Mouse (Mus musculus): ENCODE results near the gene Galm. TPM values are rescaled to one million over a fixed set of nuclear protein-coding genes. Genes with fewer than 3 reads are reported as not detected.
"Not testable (repeated sequence)": the region's sequence is repeated elsewhere in the genome, so short reads cannot be mapped to it uniquely, and the experiment has no call there.

Galm gene
- total RNA-seq, 2 experiments from 2014 or later, result 4.2 to 5.3 TPM

DNA sequence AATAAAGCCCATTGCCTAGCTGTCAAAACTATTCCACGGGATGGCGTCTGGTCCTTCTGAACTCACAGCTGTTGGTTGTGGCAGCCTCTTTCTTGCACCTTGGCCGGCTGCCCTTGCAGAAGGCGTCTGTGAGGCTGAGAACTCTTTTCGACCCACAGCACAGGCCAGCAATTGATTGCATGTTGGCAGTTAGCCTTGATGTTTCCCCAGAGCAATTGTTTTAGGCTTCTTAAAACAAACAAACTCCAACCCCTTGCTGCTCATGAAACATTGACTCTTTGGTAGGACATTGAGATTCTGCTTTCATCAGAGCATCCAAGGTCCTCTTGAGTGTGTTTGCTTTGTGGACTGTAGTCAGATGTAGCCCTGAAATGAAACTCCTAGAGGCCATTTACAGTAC, 33.2 kb downstream of the Galm start:
- peak; percentile 63 to 85 for DNase-seq (ENCODE audit: low spot score in 2 of 2)

DNA sequence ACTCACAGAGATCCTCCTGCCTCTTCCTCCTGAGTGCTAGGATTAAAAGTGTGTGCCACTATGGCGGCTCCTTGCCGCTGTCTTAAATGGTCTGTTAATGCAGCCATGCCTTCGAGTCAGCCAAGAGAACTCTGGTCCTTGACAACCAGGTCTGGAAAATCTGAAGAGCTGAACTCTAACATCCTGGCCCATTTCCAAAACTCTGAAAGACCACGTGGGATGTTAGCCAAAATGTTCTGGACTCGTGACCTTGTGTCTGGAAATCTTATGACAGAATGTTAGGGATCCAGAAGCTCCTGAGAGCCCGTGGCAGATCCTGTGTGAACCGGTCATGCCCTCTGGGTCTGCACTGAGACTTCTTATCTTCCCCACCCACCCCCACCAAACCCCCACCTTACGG, 36.7 kb downstream of the Galm start:
- no peak for DNase-seq (ENCODE audit: low spot score in 2 of 2)

DNA sequence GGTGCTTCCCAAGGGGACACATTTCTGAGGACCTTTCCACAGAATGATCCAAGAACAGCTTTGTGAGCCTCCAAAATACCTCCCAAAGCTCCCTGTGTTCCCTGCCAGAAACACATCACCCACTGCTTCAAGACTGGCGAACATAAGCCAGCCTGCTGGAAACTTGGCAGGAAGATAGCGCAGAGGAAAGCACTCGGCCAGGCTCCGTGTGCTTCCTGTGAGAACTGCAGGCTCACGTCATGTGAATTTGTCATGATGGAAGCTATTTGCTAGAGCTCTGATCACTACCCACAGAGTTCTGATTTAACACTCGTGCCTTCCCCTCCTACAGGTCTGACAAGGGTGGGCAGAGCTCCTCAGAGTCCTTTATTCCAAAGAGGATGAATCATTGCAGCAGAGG, 38.5 kb downstream of the Galm start:
- DNase-seq (ENCODE audit: low spot score in 2 of 2), result peak in 1 of 2 experiments; percentile 32

DNA sequence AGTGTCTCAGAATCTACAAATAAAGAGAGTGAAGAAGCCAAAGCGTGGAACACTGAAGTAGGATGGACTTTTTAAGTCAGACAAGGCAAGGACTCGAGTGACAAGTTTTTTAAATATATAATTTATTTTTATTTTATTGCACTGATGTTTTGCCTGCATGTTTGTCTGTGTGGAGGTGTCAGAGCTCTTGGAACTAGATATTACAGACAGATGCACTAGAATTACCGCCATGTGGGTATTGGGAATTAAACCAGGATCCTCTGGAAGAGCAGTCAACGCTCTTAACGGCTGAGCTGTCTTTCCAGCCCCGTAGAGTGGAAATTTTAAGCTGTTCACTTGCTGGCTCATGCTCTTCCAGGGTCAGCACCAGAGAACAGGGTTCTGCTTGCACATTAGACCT, 39.1 kb downstream of the Galm start:
- DNase-seq (ENCODE audit: low spot score in 2 of 2), result no peak

DNA sequence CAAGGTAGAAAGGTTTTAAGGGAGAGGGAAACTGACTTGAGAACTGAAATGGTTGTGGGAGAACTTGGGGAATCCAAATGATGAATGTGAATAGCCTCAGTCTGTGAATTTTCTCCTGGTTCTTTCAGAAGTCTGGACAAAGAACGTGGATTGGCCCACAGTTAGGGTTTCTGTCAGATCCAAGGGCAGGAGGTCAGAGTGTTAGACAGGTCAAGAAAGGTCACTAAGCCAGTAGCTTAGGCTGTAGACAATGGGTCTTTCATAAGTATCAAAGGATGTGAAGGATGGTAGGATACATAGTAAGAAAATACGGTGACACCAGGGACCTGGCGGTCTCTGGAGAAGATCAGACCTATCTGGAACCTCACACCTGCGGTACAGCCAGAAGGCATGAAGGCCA, 40.2 kb downstream of the Galm start:
- no peak for DNase-seq (ENCODE audit: low spot score in 2 of 2)

DNA sequence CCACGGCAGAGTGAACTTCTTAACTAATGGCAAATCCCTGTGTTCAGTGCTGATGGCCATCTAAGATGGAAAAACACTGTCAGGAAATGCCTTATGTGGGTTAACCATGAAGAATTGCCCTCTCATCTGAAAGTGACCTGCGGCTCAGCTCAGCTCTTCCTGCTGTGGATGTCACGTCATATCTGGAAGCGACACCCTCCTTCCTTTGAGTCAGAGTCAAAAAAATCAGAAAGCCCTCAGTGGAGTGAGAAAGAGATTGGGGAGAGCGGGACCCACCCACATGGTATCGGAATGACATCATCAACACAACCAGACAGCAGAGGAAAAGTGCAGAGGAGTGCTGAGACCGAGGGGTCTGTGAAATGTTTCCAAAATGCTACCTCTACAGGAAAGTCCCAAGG, 40.6 kb downstream of the Galm start:
- no peak for DNase-seq (ENCODE audit: low spot score in 2 of 2)

DNA sequence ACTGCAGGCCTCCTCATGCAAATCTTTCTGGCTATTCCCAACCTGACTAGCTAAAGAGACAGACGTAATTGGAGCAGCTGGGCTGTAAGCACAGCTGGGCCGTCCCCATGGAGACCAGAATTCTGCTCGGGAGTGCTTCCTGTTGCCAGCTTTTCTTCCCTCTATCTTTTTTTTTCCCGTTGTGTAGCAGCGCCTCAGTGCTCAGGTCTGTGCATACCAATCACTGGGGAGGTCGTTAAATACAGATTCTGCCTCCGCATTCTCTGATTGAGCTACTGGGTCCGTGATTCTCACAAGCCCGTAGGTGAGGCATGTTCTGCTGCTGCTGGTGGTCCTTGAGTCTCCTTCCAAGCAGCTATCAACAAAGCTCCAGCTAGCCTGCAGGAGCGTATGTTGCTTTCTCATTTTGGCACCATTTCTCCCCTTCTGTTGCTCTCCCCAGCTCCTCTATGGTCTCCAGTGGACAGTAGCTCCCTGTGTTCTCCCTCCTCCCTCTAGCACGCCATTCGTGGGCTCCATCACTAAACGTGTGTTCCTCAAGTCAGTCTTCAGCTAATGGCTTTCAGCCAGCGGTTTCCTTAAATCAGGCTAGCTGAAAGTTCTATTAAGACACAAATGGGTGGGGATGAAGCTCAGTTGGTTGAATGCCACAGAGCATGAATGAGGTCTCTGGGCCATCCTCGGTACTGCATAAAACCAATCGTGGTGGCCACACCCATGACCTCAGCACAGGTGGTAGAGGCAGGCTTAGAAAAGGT, 41.3 kb downstream of the Galm start:
- peak in 1 of 2 experiments; percentile 57 for DNase-seq (ENCODE audit: low spot score in 2 of 2)

DNA sequence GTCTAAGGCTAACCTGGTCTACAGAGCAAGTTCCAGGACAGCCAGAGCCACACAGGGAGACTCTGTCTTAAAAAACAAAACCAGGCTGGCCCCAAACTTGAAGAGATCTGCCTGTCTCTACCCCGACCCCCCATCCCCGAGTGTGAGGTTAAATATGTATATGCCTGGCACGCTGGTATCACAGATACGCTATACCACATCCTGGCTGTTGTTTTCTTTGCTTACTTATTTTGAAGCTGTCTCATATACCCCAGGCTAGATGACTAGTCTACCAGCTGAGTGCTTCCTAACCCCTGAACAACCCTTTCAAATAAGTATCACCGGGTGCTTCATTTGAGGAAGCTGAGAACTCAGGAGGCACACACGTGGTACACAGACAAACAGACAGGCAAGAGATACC, 42.5 kb downstream of the Galm start:
- no peak for DNase-seq (ENCODE audit: low spot score in 2 of 2)

DNA sequence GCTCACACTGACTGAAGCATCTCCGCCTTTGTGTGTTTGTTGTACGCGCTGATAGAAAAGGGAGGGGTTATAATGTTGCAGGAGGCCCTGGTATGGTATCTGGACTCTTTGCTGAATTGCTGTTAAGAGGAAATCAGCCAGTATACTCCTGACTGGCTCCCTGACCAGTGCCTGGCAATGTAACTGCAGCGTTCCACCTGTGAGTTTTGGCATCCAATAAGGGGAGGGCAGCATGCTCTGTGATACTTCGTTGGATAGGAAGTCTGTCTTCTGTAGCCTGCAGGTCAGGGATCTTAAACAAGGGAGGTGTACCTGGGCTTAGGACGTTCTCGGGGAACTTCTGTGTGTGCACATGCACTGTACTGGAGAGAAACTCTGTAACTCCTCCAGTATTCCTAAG, 43.7 kb downstream of the Galm start:
- no peak for DNase-seq (ENCODE audit: low spot score in 2 of 2)

DNA sequence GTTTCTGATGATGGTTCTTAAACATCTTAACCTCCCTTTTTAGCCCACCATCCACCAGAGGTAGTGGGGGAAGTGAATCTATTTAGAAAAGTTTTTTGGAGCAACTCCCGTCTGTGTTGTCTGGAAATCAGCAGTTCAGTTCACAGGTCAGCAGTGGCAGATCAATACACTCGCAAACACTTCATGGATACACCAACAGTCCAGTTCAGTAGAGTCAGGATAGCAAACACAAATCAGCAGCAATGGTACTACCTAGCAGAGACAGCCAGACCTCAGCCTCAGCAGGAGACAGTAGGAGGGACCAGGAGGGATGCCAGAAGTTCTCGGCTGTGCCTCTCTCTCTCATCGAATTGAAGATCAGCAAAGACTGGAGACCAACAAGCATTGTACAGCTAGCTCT, 44.7 kb downstream of the Galm start:
- DNase-seq (ENCODE audit: low spot score in 2 of 2), result no peak

DNA sequence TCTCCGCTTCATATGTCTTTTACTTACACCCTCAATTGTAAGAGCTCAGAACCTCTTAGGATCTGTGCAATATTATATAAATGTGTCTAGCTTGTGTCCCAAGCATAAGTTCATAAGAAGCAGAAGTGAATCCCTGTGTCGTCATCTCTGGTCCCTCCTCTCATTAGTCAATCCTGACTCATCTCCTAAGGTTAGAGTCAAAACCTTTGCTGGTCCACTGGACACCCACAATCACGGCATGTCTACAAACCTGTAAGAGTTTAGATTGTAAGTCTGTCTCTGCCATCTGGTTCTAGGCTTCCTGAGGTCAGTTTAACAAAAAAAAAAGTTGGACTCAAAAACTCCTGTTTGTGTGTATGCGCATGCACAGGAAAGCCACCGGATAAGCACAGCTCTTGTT, 45.5 kb downstream of the Galm start:
- DNase-seq (ENCODE audit: low spot score in 2 of 2), result no peak

DNA sequence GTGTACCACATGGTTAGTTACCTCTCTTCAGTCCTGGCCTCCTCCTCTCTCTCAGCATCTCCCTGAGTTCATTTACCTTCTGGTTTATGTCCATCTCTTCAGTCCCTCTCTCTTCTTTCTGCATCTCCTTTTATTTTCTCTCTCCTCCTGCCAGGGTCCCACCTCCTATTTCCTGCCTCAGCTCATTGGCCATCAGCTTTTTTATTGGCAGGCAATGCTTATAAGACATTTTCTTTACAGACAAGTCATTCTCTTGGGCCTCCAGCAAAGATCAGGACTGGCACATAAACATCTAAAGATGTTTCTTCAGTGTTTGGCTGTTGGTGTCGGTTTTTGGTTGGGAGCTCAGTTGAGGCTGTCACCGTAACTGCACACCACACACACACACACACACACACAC, 46.4 kb downstream of the Galm start:
- no peak for DNase-seq (ENCODE audit: low spot score in 2 of 2)

DNA sequence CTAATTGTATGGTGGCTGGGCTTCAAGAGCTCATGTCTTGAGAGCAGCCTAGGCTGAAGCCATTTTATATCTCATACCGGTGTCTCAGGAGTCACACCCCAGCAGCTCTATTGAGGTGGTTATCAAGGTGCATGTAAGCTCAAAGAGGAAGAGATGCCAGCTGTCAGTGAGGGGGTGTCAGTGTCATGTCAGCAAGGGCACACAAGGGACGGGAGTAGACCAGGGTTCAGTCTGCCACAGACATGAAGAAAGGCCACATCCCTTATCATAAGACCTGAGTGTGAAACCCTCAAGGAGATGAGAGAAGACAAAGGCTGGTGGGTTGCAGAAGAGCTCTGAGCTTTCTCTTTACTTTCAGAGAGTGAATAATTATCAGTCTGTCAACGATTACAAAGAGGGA, 46.9 kb downstream of the Galm start:
- DNase-seq (ENCODE audit: low spot score in 2 of 2), result no peak

DNA sequence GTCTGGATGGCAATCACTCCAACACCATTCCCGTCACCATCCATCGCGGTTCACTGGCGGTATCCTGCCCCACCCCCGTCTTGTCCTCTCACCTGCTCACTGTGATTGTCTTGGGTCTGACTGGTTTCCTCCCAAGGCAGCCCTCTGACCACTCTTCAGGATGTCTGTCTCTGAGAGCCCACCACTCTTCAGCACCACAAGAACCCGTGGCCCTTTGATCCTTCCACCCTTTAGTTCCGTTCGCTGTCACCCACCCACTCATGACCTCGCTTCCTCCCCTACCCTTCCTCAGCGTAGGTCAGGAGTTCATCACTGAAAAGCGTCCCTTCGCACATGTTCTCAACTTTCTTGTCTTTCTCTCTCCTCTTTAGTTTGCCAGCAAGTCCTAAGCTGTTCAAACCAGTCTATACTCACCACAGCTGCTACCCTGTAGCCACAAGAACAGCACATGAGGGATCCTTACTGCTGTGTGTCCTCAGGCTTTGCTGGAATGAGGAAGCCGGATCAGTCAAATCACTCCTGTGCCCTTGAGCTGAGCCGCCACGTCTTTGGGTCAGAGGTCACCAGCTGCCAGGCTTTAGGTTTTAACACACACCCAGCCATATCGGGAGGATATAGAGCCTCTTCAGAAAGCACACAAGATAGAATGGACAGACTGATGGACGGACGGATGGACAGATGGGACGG, 47.6 kb downstream of the Galm start:
- DNase-seq (ENCODE audit: low spot score in 2 of 2), result no peak

DNA sequence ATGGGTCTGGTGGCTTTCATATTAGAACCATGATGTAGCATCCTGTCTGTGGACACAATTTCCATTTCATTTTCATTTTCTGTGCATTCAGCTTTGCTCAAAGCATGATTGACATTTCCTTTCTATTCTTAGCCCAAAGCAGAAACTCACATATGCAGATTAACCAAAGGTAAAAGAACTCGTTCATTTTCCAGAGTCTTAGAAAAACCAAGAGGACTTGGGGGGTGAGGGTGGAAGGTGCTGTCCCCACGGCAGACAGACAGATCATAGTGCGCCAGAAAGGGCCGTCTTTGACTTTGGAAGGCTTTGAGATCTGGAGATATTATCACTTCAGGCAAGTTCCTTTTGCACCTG, 48.1 kb downstream of the Galm start:
- DNase-seq (ENCODE audit: low spot score in 2 of 2), result no peak

DNA sequence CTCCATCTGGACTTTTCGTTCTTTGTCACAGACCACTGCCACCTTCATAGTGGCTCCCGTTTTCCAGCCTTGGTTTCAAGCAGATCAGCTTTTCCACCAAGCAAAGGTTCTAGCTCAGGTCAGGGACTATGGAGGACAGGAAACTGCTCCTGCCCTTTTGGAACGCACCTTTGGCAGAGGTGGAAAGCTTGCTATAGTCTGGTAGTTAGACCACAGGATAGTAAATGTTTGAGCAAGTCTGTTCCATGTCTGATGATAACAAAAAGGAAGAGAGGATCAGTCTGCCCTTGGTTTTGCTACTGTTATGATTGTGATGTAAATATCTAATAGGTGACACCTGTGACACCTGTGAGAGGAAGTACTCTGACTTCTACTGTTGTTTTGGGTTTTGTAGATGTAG, 48.7 kb downstream of the Galm start:
- no peak for DNase-seq (ENCODE audit: low spot score in 2 of 2)

DNA sequence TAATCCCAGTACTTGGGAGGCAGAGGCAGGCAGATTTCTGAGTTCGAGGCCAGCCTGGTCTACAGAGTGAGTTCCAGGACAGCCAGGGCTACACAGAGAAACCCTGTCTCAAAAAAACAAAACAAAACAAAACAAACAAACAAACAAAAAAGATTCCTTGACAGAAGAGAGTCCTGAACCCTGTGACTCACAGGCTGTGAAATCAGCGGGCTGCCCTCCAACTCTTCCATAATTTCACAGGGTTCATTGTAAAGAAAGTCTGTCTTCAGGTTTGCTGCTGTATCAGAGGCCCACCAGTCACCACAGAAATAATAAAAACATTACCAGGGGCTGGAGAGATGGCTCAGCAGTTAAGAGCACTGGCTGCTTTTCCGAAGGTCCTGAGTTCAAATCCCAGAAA, 51.6 kb downstream of the Galm start:
- not testable (repeated sequence) for DNase-seq (ENCODE audit: low spot score in 2 of 2)

DNA sequence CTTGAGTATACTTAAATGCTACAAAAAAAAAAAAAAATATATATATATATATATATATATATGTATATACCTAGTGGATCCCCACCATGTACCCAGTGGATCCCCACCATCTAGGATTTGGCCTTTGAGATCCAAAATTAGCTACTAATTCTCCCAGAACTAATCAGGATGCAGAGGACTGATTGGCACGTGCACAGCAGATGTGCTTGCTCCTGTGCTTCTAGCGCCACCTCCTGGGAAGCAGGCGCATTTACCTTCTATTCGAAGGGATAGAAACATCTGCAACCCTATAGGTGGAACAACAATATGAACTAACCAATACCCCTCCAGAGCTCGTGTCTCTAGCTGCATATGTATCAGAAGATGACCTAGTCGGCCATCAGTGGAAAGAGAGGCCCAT, 52.7 kb downstream of the Galm start:
- peak; percentile 55 to 70 for DNase-seq (ENCODE audit: low spot score in 2 of 2)

DNA sequence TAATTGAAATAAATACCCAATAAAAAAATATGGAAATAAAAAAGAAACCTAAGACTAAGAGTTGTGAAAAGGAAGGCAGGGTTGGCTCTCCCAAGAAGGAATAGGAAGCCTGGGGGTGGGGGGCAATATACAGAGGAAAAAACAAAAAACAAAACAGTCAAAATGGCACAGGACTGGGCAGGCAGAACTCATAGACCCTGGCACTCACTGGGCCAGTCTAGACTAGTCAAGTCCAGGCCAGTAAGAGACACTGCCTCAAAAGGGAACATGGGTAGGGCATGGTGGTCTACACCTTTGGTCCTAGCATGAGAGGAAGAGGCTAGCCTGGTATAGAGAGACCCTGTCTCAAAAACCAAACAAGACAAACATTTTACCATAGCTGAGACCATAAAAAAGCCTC, 53.2 kb downstream of the Galm start:
- no peak for DNase-seq (ENCODE audit: low spot score in 2 of 2)

DNA sequence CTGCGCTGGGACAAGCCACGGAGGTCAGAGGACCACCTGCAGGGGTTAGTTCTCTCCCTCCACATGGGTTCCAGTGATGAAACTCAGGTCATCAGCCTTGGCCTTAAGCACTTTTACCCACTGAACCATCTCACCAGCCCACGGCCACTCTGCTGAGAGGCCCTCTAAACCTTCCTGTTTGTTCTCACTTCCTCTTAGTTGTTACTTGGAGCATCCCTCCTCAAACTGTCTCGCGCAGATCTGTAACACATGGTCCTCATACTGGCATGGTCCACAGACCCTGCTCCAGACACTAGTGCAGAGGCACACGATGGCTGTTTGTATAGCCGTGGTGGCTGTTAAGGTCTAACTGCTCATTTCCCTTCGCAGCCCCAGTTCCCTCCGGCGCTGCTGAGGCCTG, 56.3 kb downstream of the Galm start:
- DNase-seq (ENCODE audit: low spot score in 2 of 2), result no peak

DNA sequence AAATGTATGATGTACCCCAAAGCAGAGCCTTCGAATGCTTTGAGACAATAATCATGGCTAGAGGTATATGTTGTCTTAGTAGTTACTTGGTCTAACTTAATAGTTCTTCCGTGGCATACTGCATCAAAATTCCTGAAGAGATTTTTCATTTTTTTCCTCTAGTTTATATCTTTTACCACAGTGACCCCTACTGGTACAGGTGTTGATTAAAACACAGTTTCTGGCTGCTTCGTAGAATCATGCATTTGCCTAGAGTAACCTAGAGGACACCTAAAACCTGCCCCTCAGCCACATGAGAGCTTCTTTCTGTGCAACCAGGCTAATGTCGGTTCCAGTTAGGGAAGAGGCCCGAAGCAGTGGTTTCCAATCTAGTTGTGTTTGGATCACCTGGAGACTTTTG, 65.8 kb downstream of the Galm start:
- no peak for DNase-seq (ENCODE audit: low spot score in 2 of 2)

DNA sequence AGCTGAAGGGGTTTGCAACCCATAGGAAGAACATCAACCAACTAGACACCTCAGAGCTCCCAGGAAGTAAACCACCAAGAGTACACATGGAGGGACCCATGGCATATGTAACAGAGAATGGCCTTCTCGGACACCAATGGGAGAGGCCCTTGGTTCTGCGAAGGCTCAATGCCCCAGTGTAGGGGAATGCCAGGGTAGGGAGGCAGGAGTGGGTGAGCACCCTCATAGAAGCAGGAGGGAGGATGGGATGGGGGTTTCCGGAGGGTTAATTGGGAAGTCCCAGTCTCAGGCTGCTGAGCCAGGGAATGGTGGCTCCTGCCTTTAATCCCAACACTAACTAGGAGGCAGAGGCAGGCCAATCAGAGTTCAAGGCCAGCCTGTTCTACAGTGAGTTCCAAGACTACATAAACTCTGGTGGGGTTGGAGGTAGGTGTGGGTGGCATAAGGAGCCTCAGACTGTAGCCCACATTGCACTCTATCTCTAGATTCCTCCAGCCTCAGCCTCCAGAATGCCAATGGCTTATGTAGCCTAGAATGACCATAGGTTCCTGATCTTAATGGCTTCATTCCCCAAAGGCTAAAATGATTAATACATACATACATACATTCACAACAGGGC, 72.0 kb downstream of the Galm start:
- no peak for DNase-seq (ENCODE audit: low spot score in 2 of 2)

DNA sequence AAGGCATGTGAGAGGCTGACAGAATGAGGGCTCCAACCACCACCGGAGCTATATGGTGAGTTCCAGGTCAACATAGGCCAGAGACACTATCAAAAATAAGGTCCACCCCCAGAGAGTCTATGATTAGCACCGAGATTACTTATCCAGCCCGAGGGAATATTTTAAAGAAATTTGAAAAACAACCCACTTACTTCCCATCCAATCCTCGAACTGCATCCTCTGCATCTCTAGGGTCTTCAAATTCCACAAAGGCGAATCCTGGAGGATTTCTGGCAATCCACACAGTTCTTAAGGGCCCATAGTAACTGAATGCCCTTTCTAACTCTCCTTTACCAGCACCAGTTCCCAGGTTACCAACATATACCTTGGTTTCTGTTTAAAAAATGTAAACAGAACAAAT, 78.4 kb downstream of the Galm start:
- DNase-seq (ENCODE audit: low spot score in 2 of 2), result no peak
